Mouse (Mus musculus) olfactory bulb, adult 2 months (tissue): ENCODE measurements around the gene Ak2.

Experiments
- CTCF ChIP-seq: fragments of 200-500 bp; IDR thresholded peaks from 2 replicates; pipeline ENCODE4 v1.5.1; 2012; ENCODE audit warnings: low read depth, mild to moderate bottlenecking, low read length, moderate library complexity; ENCODE audit not compliant: insufficient read depth
- POLR2A ChIP-seq: fragments of 200-500 bp; IDR thresholded peaks from 2 replicates; pipeline ENCODE4 v1.6.1; 2012; ENCODE audit warnings: mild to moderate bottlenecking, low read depth, low read length, moderate library complexity; ENCODE audit not compliant: insufficient read depth

- TF ChIP-seq CTCF: peak; percentile 57; the same call in 1 of the 2 replicates
- TF ChIP-seq POLR2A: no peak
These were observed 20.6 kb upstream of the Ak2 start for GRCm38 (mm10) chr4:128971065-128971694.
